Mouse (Mus musculus): ENCODE measurements around the gene Cox6b2. TPM values are rescaled to one million over a fixed set of nuclear protein-coding genes. Genes with fewer than 3 reads are reported as not detected.
A peak's percentile ranks its signal among the peaks of the same experiment; 100 is the strongest.

Gene Cox6b2
- polyA plus RNA-seq, 2 experiments = 81.9 to 119 TPM

DNA sequence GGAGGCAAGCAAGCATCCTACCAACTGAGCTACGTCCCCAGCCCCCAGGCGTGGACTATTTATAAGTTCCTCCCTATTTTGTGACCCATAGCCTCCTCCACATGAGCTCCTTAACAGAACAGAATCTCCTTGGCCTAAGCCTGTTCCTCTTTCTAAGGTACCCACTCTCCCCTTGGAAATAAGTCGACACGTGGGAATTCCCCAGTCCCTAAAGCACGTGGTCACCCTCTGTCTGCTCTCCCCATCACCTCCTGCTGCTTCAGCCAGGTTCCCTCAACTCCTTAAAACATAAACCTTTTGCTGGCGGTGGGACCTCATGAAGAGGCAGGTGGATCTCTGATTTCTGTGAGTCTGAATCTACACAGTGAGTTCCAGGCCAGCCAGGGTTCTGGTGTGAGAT lies 35.9 kb downstream of the Cox6b2 start:
- H3K9ac ChIP-seq (replicated peaks) = no peak overlapping the region
- no peak for DNase-seq (ENCODE audit: low read depth in 3 of 3, low spot score in 3 of 3)
- 0 out of 4 replicates have a peak, but pooled peaks cover 0 to 2% of the 10 kb centered on the region in 2 experiments for H3K4me1 ChIP-seq (replicated peaks; ENCODE audit: control insufficient read depth in 2 of 2, insufficient read depth in 2 of 2, low read length in 1 of 2)
- no peaks in the 10 kb centered on the region for H3K36me3 ChIP-seq (replicated peaks; ENCODE audit: control insufficient read depth, insufficient read depth, low read depth)
- H3K9me3 ChIP-seq (ENCODE audit: control insufficient read depth, low read length) = no peaks in the 10 kb centered on the region
- H3K27me3 ChIP-seq (ENCODE audit: control insufficient read depth, insufficient read depth, low read length) = no peaks in the 10 kb centered on the region
- no peak overlapping the region for H3K27ac ChIP-seq
- no peak overlapping the region for H3K4me3 ChIP-seq (ENCODE audit: insufficient read depth in 1 of 2, low read depth in 2 of 2, low read length in 2 of 2)
- no peak overlapping the region for H3K4me2 ChIP-seq (ENCODE audit: low read depth)
- no peak for ATAC-seq (ENCODE audit: insufficient read depth)
- TF ChIP-seq CTCF (IDR thresholded peaks at IDR 0.05; ENCODE audit: low read depth) = no peak
- TF ChIP-seq EP300 (IDR thresholded peaks at IDR 0.05; ENCODE audit: low read depth) = no peak
- WGBS (ENCODE audit: insufficient replicate concordance) = 55% methylated on average over 6 of the region's 6 CpGs

DNA sequence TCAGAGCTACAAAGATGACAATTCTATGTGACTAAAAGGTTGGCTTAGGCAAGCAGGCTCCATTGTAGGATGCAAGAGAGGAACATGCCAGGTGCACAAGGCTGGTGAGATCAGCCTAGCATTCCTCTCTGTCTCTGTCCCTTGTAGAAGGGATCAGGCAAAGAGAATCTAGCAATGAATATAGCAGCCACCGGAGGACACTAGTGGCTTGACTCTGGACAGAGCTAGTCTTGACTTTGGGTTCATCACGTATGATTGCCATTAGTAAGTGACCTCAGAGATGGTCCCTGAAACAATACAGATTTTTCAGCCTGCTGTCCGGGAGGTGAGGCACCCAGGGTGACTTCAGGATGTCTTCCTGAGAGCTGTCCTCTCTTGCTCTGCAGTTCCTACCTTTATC lies 40.3 kb downstream of the Cox6b2 start:
- Histone ChIP-seq H3K9ac (replicated peaks) (no peak overlapping the region), H3K4me1 (replicated peaks; ENCODE audit: control insufficient read depth in 2 of 2, insufficient read depth in 2 of 2, low read length in 1 of 2) (no peaks in the 10 kb centered on the region), H3K36me3 (replicated peaks; ENCODE audit: control insufficient read depth, insufficient read depth, low read depth) (no peaks in the 10 kb centered on the region), H3K4me2 (ENCODE audit: low read depth) (no peak overlapping the region), H3K9me3 (ENCODE audit: control insufficient read depth, low read length) (no peaks in the 10 kb centered on the region), H3K27ac (no peak overlapping the region), H3K4me3 (ENCODE audit: insufficient read depth in 1 of 2, low read depth in 2 of 2, low read length in 2 of 2) (no peak overlapping the region), H3K27me3 (ENCODE audit: control insufficient read depth, insufficient read depth, low read length) (no peaks in the 10 kb centered on the region)
- TF ChIP-seq EP300 (IDR thresholded peaks at IDR 0.05; ENCODE audit: low read depth) = no peak
- peak; percentile 39 for TF ChIP-seq CTCF (IDR thresholded peaks at IDR 0.05; ENCODE audit: low read depth)
- WGBS (ENCODE audit: insufficient replicate concordance) = 50% methylated on average over 3 of the region's 3 CpGs
- DNase-seq (ENCODE audit: low read depth in 3 of 3, low spot score in 3 of 3) (no peak), ATAC-seq (ENCODE audit: insufficient read depth) (no peak)

DNA sequence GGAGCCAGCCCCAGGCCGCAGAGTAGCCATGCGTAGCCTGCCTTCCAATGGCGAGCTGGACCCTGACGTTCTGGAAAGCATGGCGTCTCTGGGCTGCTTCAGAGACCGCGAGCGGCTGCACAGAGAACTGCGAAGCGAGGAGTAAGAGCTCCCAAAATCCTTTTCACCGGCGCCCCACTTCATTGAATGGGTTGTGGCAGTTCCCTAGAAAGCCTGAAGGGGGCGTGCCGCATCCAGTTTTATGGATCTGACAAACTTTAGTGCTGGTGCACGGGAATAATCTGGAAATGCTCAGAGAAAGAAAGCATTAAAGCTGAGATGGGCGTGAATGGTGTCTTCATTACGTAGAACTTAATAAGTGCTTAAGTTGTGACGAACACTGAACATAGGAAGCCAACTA lies 47.8 kb downstream of the Cox6b2 start:
- no peak overlapping the region; the same call in 1 of the 2 replicates for H3K4me2 ChIP-seq (ENCODE audit: low read depth)
- H3K4me3 ChIP-seq (ENCODE audit: insufficient read depth in 1 of 2, low read depth in 2 of 2, low read length in 2 of 2) = no peak overlapping the region
- peak in 2 of 3 experiments; percentile 16 to 33 for DNase-seq (ENCODE audit: low read depth in 3 of 3, low spot score in 3 of 3)
- no peak overlapping the region for H3K27ac ChIP-seq
- H3K36me3 ChIP-seq (replicated peaks; ENCODE audit: control insufficient read depth, insufficient read depth, low read depth) = no peaks in the 10 kb centered on the region
- H3K27me3 ChIP-seq (ENCODE audit: control insufficient read depth, insufficient read depth, low read length) = no peaks in the 10 kb centered on the region
- 32% methylated on average over 18 of the region's 18 CpGs for WGBS (ENCODE audit: insufficient replicate concordance)
- no peak overlapping the region for H3K9ac ChIP-seq (replicated peaks)
- H3K4me1 ChIP-seq (replicated peaks; ENCODE audit: control insufficient read depth in 2 of 2, insufficient read depth in 2 of 2, low read length in 1 of 2) = no peaks in the 10 kb centered on the region
- ATAC-seq (ENCODE audit: insufficient read depth) = no peak
- TF ChIP-seq EP300 (IDR thresholded peaks at IDR 0.05; ENCODE audit: low read depth) = no peak
- peak; percentile 76 for TF ChIP-seq CTCF (IDR thresholded peaks at IDR 0.05; ENCODE audit: low read depth)
- H3K9me3 ChIP-seq (ENCODE audit: control insufficient read depth, low read length) = no peaks in the 10 kb centered on the region

DNA sequence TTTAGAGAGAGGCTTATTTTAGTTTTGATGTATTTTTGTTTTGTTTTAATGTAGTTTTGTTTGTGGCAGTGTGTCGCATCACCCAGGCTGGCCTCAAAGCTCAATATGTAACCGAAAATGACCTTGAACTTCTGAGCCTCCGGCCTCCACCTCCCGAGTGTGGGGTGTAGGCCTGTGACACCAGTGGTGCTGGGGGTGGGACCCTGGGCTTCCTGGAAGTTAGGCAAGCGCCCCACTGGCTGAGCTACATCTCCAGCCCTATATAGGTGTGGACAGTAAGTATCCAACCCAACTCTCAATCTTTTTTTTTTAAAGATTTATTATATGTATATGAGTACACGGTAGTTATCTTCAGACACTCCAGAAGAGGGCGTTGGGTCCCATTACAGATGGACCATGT lies 49.7 kb downstream of the Cox6b2 start:
- Histone ChIP-seq H3K9me3 (ENCODE audit: control insufficient read depth, low read length) (no peaks in the 10 kb centered on the region), H3K9ac (replicated peaks) (no peak overlapping the region), H3K4me2 (ENCODE audit: low read depth) (no peak overlapping the region), H3K36me3 (replicated peaks; ENCODE audit: control insufficient read depth, insufficient read depth, low read depth) (no peaks in the 10 kb centered on the region), H3K4me1 (replicated peaks; ENCODE audit: control insufficient read depth in 2 of 2, insufficient read depth in 2 of 2, low read length in 1 of 2) (no peaks in the 10 kb centered on the region), H3K27me3 (ENCODE audit: control insufficient read depth, insufficient read depth, low read length) (no peaks in the 10 kb centered on the region), H3K27ac (no peak overlapping the region), H3K4me3 (ENCODE audit: insufficient read depth in 1 of 2, low read depth in 2 of 2, low read length in 2 of 2) (no peak overlapping the region)
- no peak for DNase-seq (ENCODE audit: low read depth in 3 of 3, low spot score in 3 of 3)
- no peak for TF ChIP-seq EP300 (IDR thresholded peaks at IDR 0.05; ENCODE audit: low read depth)
- no peak for TF ChIP-seq CTCF (IDR thresholded peaks at IDR 0.05; ENCODE audit: low read depth)
- 73% methylated on average over 7 of the region's 7 CpGs for WGBS (ENCODE audit: insufficient replicate concordance)
- no peak for ATAC-seq (ENCODE audit: insufficient read depth)

DNA sequence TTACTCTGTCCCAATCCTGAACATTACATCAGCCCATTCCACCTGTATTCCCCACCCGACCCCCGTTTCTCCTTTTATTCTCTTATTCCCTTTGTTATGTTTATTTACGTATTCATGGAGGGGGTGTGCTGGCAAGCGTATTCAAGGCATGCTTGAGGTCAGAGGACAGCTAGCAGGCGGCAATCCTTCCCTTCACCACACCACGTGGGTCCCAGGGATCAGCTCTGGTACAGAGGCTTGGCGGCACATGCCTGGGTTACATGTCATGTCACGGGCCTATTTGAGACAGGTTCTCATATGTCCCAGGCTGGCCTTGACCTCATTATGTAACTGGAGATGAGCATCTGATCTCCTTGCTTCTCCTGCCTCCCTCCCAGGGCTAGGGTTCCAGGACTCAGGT lies 50.6 kb downstream of the Cox6b2 start:
- DNase-seq (ENCODE audit: low read depth in 3 of 3, low spot score in 3 of 3) = no peak
- no peak for ATAC-seq (ENCODE audit: insufficient read depth)
- 66% methylated on average over 8 of the region's 8 CpGs for WGBS (ENCODE audit: insufficient replicate concordance)

More for the DNA sequence above, 50.6 kb downstream of the Cox6b2 start:
- TF ChIP-seq EP300 (IDR thresholded peaks at IDR 0.05; ENCODE audit: low read depth) (no peak), CTCF (IDR thresholded peaks at IDR 0.05; ENCODE audit: low read depth) (no peak)
- Histone ChIP-seq H3K27me3 (ENCODE audit: control insufficient read depth, insufficient read depth, low read length) (no peaks in the 10 kb centered on the region), H3K36me3 (replicated peaks; ENCODE audit: control insufficient read depth, insufficient read depth, low read depth) (no peaks in the 10 kb centered on the region), H3K9me3 (ENCODE audit: control insufficient read depth, low read length) (no peaks in the 10 kb centered on the region), H3K27ac (no peak overlapping the region), H3K4me1 (replicated peaks; ENCODE audit: control insufficient read depth in 2 of 2, insufficient read depth in 2 of 2, low read length in 1 of 2) (no peaks in the 10 kb centered on the region), H3K4me3 (ENCODE audit: insufficient read depth in 1 of 2, low read depth in 2 of 2, low read length in 2 of 2) (no peak overlapping the region), H3K4me2 (ENCODE audit: low read depth) (no peak overlapping the region), H3K9ac (replicated peaks) (no peak overlapping the region)

Other genes starting within 250 kb of the Cox6b2 start
- gene Tnnt1, start 236.7 kb downstream of the Cox6b2 start, polyA plus RNA-seq (2012; rRNA removed) = 2.0 and 4.0 TPM in 2 replicates
- gene Tnnt1, start 236.7 kb downstream of the Cox6b2 start, polyA plus RNA-seq (2014; fragmentation: Nextera tagmentation; extraction: Ambion mirVana) = 2.6 and 3.3 TPM in 2 replicates
- gene Tnni3, start 228.9 kb downstream of the Cox6b2 start, polyA plus RNA-seq (2012; rRNA removed) = 0.30 and 0.35 TPM in 2 replicates
- 0.45 TPM in 1 of 2 replicates, not detected in the other for gene Tnni3, start 228.9 kb downstream of the Cox6b2 start, polyA plus RNA-seq (2014; fragmentation: Nextera tagmentation; extraction: Ambion mirVana)
- gene Dnaaf3, start 220.6 kb downstream of the Cox6b2 start, polyA plus RNA-seq (2012; rRNA removed) = 0.39 and 0.42 TPM in 2 replicates
- 0.09 TPM in 1 of 2 replicates, not detected in the other for gene Dnaaf3, start 220.6 kb downstream of the Cox6b2 start, polyA plus RNA-seq (2014; fragmentation: Nextera tagmentation; extraction: Ambion mirVana)
- gene Syt5, start 205.6 kb downstream of the Cox6b2 start, polyA plus RNA-seq (2012; rRNA removed) = 0.15 and 0.22 TPM in 2 replicates
- gene Syt5, start 205.6 kb downstream of the Cox6b2 start, polyA plus RNA-seq (2014; fragmentation: Nextera tagmentation; extraction: Ambion mirVana) = 0.25 and 0.81 TPM in 2 replicates
- gene Ptprh, start 149.1 kb downstream of the Cox6b2 start, polyA plus RNA-seq (2012; rRNA removed) = not detected in 2 replicates
- gene Ptprh, start 149.1 kb downstream of the Cox6b2 start, polyA plus RNA-seq (2014; fragmentation: Nextera tagmentation; extraction: Ambion mirVana) = not detected in 2 replicates
- gene Tmem86b, start 121.7 kb downstream of the Cox6b2 start, polyA plus RNA-seq (2012; rRNA removed) = 36.4 and 51.0 TPM in 2 replicates
- 30.5 and 32.9 TPM in 2 replicates for gene Tmem86b, start 121.7 kb downstream of the Cox6b2 start, polyA plus RNA-seq (2014; fragmentation: Nextera tagmentation; extraction: Ambion mirVana)
- 30.8 and 33.6 TPM in 2 replicates for gene Ppp6r1, start 94.1 kb downstream of the Cox6b2 start, polyA plus RNA-seq (2012; rRNA removed)
- 4.3 and 5.1 TPM in 2 replicates for gene Ppp6r1, start 94.1 kb downstream of the Cox6b2 start, polyA plus RNA-seq (2014; fragmentation: Nextera tagmentation; extraction: Ambion mirVana)
- 28.2 and 38.5 TPM in 2 replicates for gene Hspbp1, start 68.0 kb downstream of the Cox6b2 start, polyA plus RNA-seq (2012; rRNA removed)
- gene Hspbp1, start 68.0 kb downstream of the Cox6b2 start, polyA plus RNA-seq (2014; fragmentation: Nextera tagmentation; extraction: Ambion mirVana) = 56.7 and 60.6 TPM in 2 replicates
- gene Brsk1, start 62.5 kb downstream of the Cox6b2 start, polyA plus RNA-seq (2012; rRNA removed) = 0.39 and 0.54 TPM in 2 replicates
- not detected in 2 replicates for gene Brsk1, start 62.5 kb downstream of the Cox6b2 start, polyA plus RNA-seq (2014; fragmentation: Nextera tagmentation; extraction: Ambion mirVana)
- 0.31 TPM in 2 replicates for gene Tmem150b, start 27.8 kb downstream of the Cox6b2 start, polyA plus RNA-seq (2012; rRNA removed)
- 0.18 TPM in 1 of 2 replicates, not detected in the other for gene Tmem150b, start 27.8 kb downstream of the Cox6b2 start, polyA plus RNA-seq (2014; fragmentation: Nextera tagmentation; extraction: Ambion mirVana)
- 75.7 and 78.7 TPM in 2 replicates for gene Kmt5c, start 13.0 kb downstream of the Cox6b2 start, polyA plus RNA-seq (2012; rRNA removed)
- gene Kmt5c, start 13.0 kb downstream of the Cox6b2 start, polyA plus RNA-seq (2014; fragmentation: Nextera tagmentation; extraction: Ambion mirVana) = 37.8 and 44.7 TPM in 2 replicates
- gene Fam71e2, start 18.2 kb upstream of the Cox6b2 start, polyA plus RNA-seq (2012; rRNA removed) = not detected in 2 replicates
- gene Fam71e2, start 18.2 kb upstream of the Cox6b2 start, polyA plus RNA-seq (2014; fragmentation: Nextera tagmentation; extraction: Ambion mirVana) = not detected in 2 replicates
- gene Il11, start 29.8 kb upstream of the Cox6b2 start, polyA plus RNA-seq (2012; rRNA removed) = 0.03 and 0.09 TPM in 2 replicates
- not detected in 2 replicates for gene Il11, start 29.8 kb upstream of the Cox6b2 start, polyA plus RNA-seq (2014; fragmentation: Nextera tagmentation; extraction: Ambion mirVana)
- gene Tmem190, start 29.8 kb upstream of the Cox6b2 start, polyA plus RNA-seq (2012; rRNA removed) = not detected in 2 replicates
- gene Tmem190, start 29.8 kb upstream of the Cox6b2 start, polyA plus RNA-seq (2014; fragmentation: Nextera tagmentation; extraction: Ambion mirVana) = not detected in 2 replicates
- 7.5 and 8.2 TPM in 2 replicates for gene Tmem238, start 36.6 kb upstream of the Cox6b2 start, polyA plus RNA-seq (2012; rRNA removed)
- 5.4 and 5.8 TPM in 2 replicates for gene Tmem238, start 36.6 kb upstream of the Cox6b2 start, polyA plus RNA-seq (2014; fragmentation: Nextera tagmentation; extraction: Ambion mirVana)
- gene Rpl28, start 39.8 kb upstream of the Cox6b2 start, polyA plus RNA-seq (2012; rRNA removed) = 237 and 307 TPM in 2 replicates
- gene Rpl28, start 39.8 kb upstream of the Cox6b2 start, polyA plus RNA-seq (2014; fragmentation: Nextera tagmentation; extraction: Ambion mirVana) = 185 and 186 TPM in 2 replicates
- gene Ube2s, start 59.5 kb upstream of the Cox6b2 start, polyA plus RNA-seq (2012; rRNA removed) = 186 and 265 TPM in 2 replicates
- gene Ube2s, start 59.5 kb upstream of the Cox6b2 start, polyA plus RNA-seq (2014; fragmentation: Nextera tagmentation; extraction: Ambion mirVana) = 295 and 316 TPM in 2 replicates
- gene Shisa7, start 91.6 kb upstream of the Cox6b2 start, polyA plus RNA-seq (2012; rRNA removed) = 0.01 and 0.14 TPM in 2 replicates
- gene Shisa7, start 91.6 kb upstream of the Cox6b2 start, polyA plus RNA-seq (2014; fragmentation: Nextera tagmentation; extraction: Ambion mirVana) = not detected in 2 replicates
- gene Isoc2b, start 117.2 kb upstream of the Cox6b2 start, polyA plus RNA-seq (2012; rRNA removed) = 1.6 and 2.4 TPM in 2 replicates
- 2.8 and 3.8 TPM in 2 replicates for gene Isoc2b, start 117.2 kb upstream of the Cox6b2 start, polyA plus RNA-seq (2014; fragmentation: Nextera tagmentation; extraction: Ambion mirVana)
- 6.6 and 6.7 TPM in 2 replicates for gene Isoc2a, start 124.1 kb upstream of the Cox6b2 start, polyA plus RNA-seq (2012; rRNA removed)
- gene Isoc2a, start 124.1 kb upstream of the Cox6b2 start, polyA plus RNA-seq (2014; fragmentation: Nextera tagmentation; extraction: Ambion mirVana) = 0.56 and 0.86 TPM in 2 replicates
- 0.02 TPM in 1 of 2 replicates, not detected in the other for gene Gm36210, start 153.4 kb upstream of the Cox6b2 start, polyA plus RNA-seq (2012; rRNA removed)
- not detected in 2 replicates for gene Gm36210, start 153.4 kb upstream of the Cox6b2 start, polyA plus RNA-seq (2014; fragmentation: Nextera tagmentation; extraction: Ambion mirVana)
- 2.9 and 3.7 TPM in 2 replicates for gene Zfp628, start 162.1 kb upstream of the Cox6b2 start, polyA plus RNA-seq (2012; rRNA removed)
- gene Zfp628, start 162.1 kb upstream of the Cox6b2 start, polyA plus RNA-seq (2014; fragmentation: Nextera tagmentation; extraction: Ambion mirVana) = 1.5 and 1.6 TPM in 2 replicates
- gene Nat14, start 168.9 kb upstream of the Cox6b2 start, polyA plus RNA-seq (2012; rRNA removed) = 0.38 and 0.39 TPM in 2 replicates
- 0.10 and 0.11 TPM in 2 replicates for gene Nat14, start 168.9 kb upstream of the Cox6b2 start, polyA plus RNA-seq (2014; fragmentation: Nextera tagmentation; extraction: Ambion mirVana)
- 0.12 and 0.14 TPM in 2 replicates for gene Ssc5d, start 172.7 kb upstream of the Cox6b2 start, polyA plus RNA-seq (2012; rRNA removed)
- gene Ssc5d, start 172.7 kb upstream of the Cox6b2 start, polyA plus RNA-seq (2014; fragmentation: Nextera tagmentation; extraction: Ambion mirVana) = 0.03 and 0.09 TPM in 2 replicates
- gene Sbk2, start 211.3 kb upstream of the Cox6b2 start, polyA plus RNA-seq (2012; rRNA removed) = 0.01 and 0.02 TPM in 2 replicates
- not detected in 2 replicates for gene Sbk2, start 211.3 kb upstream of the Cox6b2 start, polyA plus RNA-seq (2014; fragmentation: Nextera tagmentation; extraction: Ambion mirVana)
- not detected in 2 replicates for gene Sbk3, start 218.1 kb upstream of the Cox6b2 start, polyA plus RNA-seq (2012; rRNA removed)
- gene Sbk3, start 218.1 kb upstream of the Cox6b2 start, polyA plus RNA-seq (2014; fragmentation: Nextera tagmentation; extraction: Ambion mirVana) = not detected in 2 replicates
- gene Zfp579, start 243.1 kb upstream of the Cox6b2 start, polyA plus RNA-seq (2012; rRNA removed) = 6.7 and 11.2 TPM in 2 replicates
- gene Zfp579, start 243.1 kb upstream of the Cox6b2 start, polyA plus RNA-seq (2014; fragmentation: Nextera tagmentation; extraction: Ambion mirVana) = 2.8 and 4.0 TPM in 2 replicates

Measured in liver, embryonic 14.5 days (tissue).